Mouse (Mus musculus) lung, embryonic 15.5 days (tissue): ENCODE measurements around the gene Gm21985. TPM values are rescaled to one million over a fixed set of nuclear protein-coding genes. Genes with fewer than 3 reads are reported as not detected.

Experiments
- ATAC-seq: fragments of 200-750 bp; cut with Nextera tagmentation; 2 replicates; pipeline ENCODE4 v1.8.0; 2017; ENCODE audit warnings: moderate number of reproducible peaks, borderline replicate concordance; ENCODE audit not compliant: low FRiP score, low TSS enrichment; ENCODE audit errors: extremely low read depth
- H3K27ac ChIP-seq: fragments of 300-500 bp; sonication (generic); 2 replicates; pipeline ENCODE4 v1.5.1; 2015; ENCODE audit warnings: moderate library complexity, mild to moderate bottlenecking, inconsistent platforms
- H3K27me3 ChIP-seq: fragments of 300-500 bp; sonication (generic); 2 replicates; pipeline ENCODE4 v1.6.1; 2015; ENCODE audit warnings: inconsistent platforms
- H3K36me3 ChIP-seq: fragments of 300-500 bp; sonication (generic); 2 replicates; pipeline ENCODE4 v1.6.1; 2015; ENCODE audit warnings: inconsistent platforms
- H3K4me1 ChIP-seq: fragments of 300-500 bp; sonication (generic); 2 replicates; pipeline ENCODE4 v1.6.1; 2015; ENCODE audit warnings: inconsistent platforms
- H3K4me2 ChIP-seq: fragments of 300-500 bp; sonication (generic); 2 replicates; pipeline ENCODE4 v1.6.1; 2015; ENCODE audit warnings: inconsistent platforms, mild to moderate bottlenecking, moderate library complexity
- H3K4me3 ChIP-seq: fragments of 300-500 bp; sonication (generic); 2 replicates; pipeline ENCODE4 v1.5.1; 2015; ENCODE audit warnings: mild to moderate bottlenecking, inconsistent platforms
- H3K9ac ChIP-seq: fragments of 300-500 bp; sonication (generic); 2 replicates; pipeline ENCODE4 v1.6.1; 2015; ENCODE audit warnings: inconsistent platforms
- H3K9me3 ChIP-seq: fragments of 300-500 bp; sonication (generic); 2 replicates; pipeline ENCODE4 v1.6.1; 2016; ENCODE audit warnings: inconsistent platforms
- WGBS: fragments of 180-500 bp; shearing (Covaris S2); methylation state at CpG from one replicate; pipeline ENCODE4 v1.1.7; 2015; 5-methylcytosine and 5-hydroxymethylcytosine counted together
- polyA plus RNA-seq: library from polyadenylated mRNA; unstranded; fragments of >200 nt; fragmentation: Nextera tagmentation; extraction: Ambion mirVana; gene quantifications from 2 replicates; pipeline ENCODE4 v1.2.1, GENCODE M21; 2015

Gm21985 gene
- polyA plus RNA-seq = not detected in 2 replicates

DNA sequence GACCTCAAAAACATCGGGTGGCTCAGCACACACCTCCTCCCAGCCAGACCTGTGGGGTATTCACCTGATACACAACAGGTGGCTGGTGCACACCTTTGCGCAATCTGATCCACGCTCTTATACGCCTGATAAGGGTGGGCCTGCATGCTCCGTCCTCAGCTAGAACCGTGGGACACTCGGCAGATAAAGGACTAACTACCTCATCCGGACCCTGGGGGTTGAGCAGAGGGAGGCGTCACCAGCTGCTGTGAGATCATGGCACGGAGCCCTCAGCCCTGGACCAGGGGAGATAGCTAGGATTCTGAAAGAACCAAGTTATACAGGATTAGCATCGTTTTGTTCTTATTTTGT, at the start of gene Gm21985:
TSS of gene Gm21985 (plus strand) at position 73 of the 351 bp plus-strand sequence.
- H3K4me1 ChIP-seq = peaks cover 23% of the 10 kb centered on the region
- peak within 1 kb of the TSS; percentile 82 for H3K4me3 ChIP-seq
- H3K4me2 ChIP-seq = peak within 1 kb of the TSS; percentile 91
- no peaks in the 10 kb centered on the region for H3K9me3 ChIP-seq
- ATAC-seq = peak; percentile 13
- no peaks in the 10 kb centered on the region for H3K27me3 ChIP-seq
- peak within 1 kb of the TSS; percentile 66 for H3K9ac ChIP-seq
- WGBS = 2% methylated on average over 11 of the region's 11 CpGs
- H3K36me3 ChIP-seq = no peaks in the 10 kb centered on the region
- H3K27ac ChIP-seq = peak within 1 kb of the TSS; percentile 84

DNA sequence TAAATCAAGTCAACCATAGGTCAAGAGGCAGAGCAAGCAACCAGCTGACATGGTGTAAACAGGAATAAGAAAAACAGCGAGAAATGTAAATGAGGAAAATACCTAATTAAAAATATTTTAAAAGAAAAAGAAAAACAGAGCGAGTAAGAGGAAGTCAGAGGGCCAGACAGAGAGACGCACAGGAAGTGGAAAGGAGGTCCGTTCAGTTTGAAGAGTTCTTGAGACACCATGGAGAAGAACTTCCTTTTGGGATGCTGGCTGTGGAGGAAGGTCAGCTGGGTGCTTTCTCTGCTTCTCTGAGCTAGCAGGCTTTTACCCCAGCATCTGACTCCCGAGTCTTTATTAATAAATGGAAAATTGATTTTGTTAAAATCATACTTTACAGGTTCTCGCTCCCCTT, 48.5 kb upstream of the Gm21985 start:
- H3K4me2 ChIP-seq = no peak overlapping the region
- H3K27ac ChIP-seq = no peak overlapping the region
- no peaks in the 10 kb centered on the region for H3K4me1 ChIP-seq
- 70% methylated on average over 6 of the region's 6 CpGs for WGBS
- H3K27me3 ChIP-seq = no peaks in the 10 kb centered on the region
- ATAC-seq = no peak
- no peaks in the 10 kb centered on the region for H3K9me3 ChIP-seq
- no peak overlapping the region for H3K4me3 ChIP-seq
- no peaks in the 10 kb centered on the region for H3K36me3 ChIP-seq
- H3K9ac ChIP-seq = no peak overlapping the region

DNA sequence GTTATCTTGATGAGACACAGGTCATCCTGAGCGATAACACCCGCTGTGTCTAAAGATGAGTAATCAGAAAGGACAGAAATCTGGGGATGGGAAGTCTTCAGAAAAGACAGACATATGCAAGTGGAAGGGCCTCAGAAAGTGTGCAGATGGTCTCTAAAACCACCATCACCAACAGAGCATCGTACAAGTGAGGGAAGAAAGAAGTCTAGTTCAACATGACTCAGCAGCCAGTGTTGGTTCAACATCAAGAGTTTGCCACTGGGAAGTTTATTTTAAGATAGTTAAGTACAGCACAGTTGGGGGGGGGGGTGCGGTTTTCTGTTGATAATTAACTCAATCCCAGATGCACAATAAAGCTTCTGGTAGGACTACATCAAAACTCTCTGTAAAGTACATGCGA, 45.2 kb upstream of the Gm21985 start:
- WGBS = 73% methylated on average over 5 of the region's 5 CpGs
- no peak for ATAC-seq

DNA sequence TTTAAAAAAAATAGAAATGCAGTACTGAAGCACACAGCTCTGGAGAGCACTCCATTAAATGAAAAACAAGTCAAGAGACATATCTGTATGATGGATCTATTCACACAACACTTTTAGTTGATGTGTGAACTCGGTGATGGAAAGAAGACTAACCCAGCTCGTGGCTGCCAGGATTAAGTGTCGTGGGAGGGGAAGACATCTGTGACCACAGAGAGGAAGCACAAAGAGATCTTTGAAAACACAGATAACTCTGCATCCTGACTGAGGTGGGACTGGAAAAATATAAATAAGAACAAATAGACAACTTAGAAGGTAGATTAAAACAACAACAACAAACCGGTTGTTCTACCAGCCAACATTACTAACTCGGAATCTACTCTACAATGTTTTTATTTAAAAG, 43.5 kb upstream of the Gm21985 start:
- ATAC-seq = no peak
- 61% methylated on average over 5 of the region's 5 CpGs for WGBS
- H3K36me3 ChIP-seq = no peaks in the 10 kb centered on the region

More for the DNA sequence above, 45.2 kb upstream of the Gm21985 start:
- Histone ChIP-seq H3K4me3 (no peak overlapping the region), H3K4me2 (no peak overlapping the region), H3K4me1 (no peaks in the 10 kb centered on the region), H3K27me3 (no peaks in the 10 kb centered on the region), H3K9me3 (no peaks in the 10 kb centered on the region), H3K27ac (no peak overlapping the region), H3K36me3 (no peaks in the 10 kb centered on the region), H3K9ac (no peak overlapping the region)

DNA sequence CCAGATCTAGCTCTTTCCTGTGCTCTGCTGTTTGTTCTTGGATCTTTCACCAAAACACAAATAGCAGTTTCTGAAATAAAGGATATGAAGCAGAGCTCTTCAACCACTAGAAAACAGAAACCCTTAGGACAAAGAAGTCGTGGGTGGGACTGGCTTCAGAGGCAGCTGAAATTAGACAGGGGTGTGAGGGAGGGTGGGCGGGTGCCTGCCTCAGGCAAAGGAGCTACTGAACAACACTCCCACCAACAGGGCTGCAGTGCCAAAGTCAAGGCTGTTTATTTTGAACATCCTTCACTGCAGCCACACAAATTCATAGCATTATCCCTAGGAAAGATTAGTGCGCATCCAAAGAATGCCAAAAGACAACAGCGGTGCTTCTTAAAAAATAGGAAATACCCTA, 41.8 kb upstream of the Gm21985 start:
- Histone ChIP-seq H3K27me3 (no peaks in the 10 kb centered on the region), H3K27ac (no peak overlapping the region), H3K9ac (no peak overlapping the region), H3K4me2 (no peak overlapping the region), H3K4me3 (no peak overlapping the region), H3K4me1 (no peaks in the 10 kb centered on the region), H3K9me3 (no peaks in the 10 kb centered on the region), H3K36me3 (no peaks in the 10 kb centered on the region)
- 56% methylated on average over 4 of the region's 4 CpGs for WGBS
- ATAC-seq = no peak

More for the DNA sequence above, 43.5 kb upstream of the Gm21985 start:
- H3K27ac ChIP-seq = no peak overlapping the region
- H3K4me2 ChIP-seq = no peak overlapping the region
- no peaks in the 10 kb centered on the region for H3K4me1 ChIP-seq
- H3K4me3 ChIP-seq = no peak overlapping the region
- H3K9me3 ChIP-seq = no peaks in the 10 kb centered on the region
- H3K27me3 ChIP-seq = no peaks in the 10 kb centered on the region
- no peak overlapping the region for H3K9ac ChIP-seq

DNA sequence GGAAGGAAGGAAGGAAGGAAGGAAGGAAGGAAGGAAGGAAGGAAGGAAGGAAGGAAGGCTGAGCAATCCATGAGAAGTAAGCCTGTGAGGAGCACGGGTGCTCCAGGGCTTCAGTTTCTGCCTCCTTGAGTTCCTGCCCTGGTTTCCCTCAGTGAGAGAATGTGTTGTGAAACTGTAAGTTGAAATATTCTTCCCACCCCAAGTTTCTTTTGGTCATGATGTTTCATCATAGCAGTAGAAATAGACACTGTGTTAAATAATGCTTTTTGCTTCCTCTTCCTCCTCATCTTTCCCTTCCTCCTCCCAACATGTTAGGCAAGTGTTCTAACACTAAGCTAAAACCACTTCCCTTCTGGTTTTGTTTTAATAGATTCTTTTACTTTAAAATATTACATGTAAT, 33.5 kb upstream of the Gm21985 start:
- H3K36me3 ChIP-seq = no peaks in the 10 kb centered on the region
- H3K4me3 ChIP-seq = no peak overlapping the region
- H3K27me3 ChIP-seq = no peaks in the 10 kb centered on the region
- H3K4me1 ChIP-seq = no peaks in the 10 kb centered on the region
- WGBS = 75% methylated on average over 1 of the region's 1 CpGs
- no peaks in the 10 kb centered on the region for H3K9me3 ChIP-seq
- no peak overlapping the region for H3K9ac ChIP-seq
- H3K4me2 ChIP-seq = no peak overlapping the region
- H3K27ac ChIP-seq = no peak overlapping the region
- no peak for ATAC-seq

DNA sequence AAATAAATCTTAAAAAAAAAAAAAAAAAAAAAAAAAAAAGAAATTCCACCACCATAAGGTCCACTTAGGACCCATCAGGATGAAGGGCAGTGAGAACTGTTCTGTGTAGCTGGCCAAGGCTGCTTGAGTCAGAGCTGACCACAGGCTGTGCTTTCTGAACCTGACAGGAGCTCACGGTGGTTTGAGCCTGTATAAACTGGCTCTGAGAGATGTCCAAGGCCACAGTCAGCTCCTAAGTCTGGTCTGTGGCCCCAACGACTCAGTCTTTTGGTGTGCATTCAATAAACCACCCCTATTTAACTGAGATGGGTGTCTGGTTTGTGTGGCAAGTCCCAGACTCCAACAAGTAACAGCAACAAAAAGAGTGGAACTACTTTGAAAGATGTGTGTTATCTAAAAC, 29.5 kb upstream of the Gm21985 start:
- WGBS = 75% methylated on average over 2 of the region's 2 CpGs
- H3K36me3 ChIP-seq = no peaks in the 10 kb centered on the region
- H3K4me2 ChIP-seq = no peak overlapping the region

DNA sequence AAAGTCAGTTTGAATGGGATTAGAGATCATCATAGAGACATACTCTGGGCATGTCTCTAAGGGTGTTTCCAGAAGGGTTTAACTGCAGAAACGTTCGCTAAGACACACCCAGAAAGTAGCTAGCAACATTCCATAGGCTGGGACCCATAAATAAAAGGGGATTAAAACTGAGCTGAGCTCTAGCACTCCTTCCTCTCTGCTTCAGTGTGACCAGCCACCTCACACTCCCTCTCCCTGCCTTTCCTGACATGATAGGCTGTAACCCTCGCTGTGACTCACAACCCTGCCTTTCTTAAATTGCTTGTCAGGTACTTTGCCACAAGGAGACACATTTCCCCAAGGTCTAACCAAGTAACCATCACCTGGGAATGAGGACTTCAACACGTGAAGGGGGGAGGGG, 28.1 kb upstream of the Gm21985 start:
- ATAC-seq = no peak
- 5% methylated on average over 4 of the region's 4 CpGs for WGBS
- no peak overlapping the region for H3K9ac ChIP-seq
- no peaks in the 10 kb centered on the region for H3K9me3 ChIP-seq
- H3K4me2 ChIP-seq = no peak overlapping the region
- H3K36me3 ChIP-seq = no peaks in the 10 kb centered on the region
- no peaks in the 10 kb centered on the region for H3K27me3 ChIP-seq
- no peak overlapping the region for H3K4me3 ChIP-seq
- no peak overlapping the region for H3K27ac ChIP-seq
- H3K4me1 ChIP-seq = peaks cover 17% of the 10 kb centered on the region

More for the DNA sequence above, 29.5 kb upstream of the Gm21985 start:
- Histone ChIP-seq H3K27ac (no peak overlapping the region), H3K4me1 (peaks cover 17% of the 10 kb centered on the region), H3K4me3 (no peak overlapping the region), H3K9ac (no peak overlapping the region), H3K27me3 (no peaks in the 10 kb centered on the region), H3K9me3 (no peaks in the 10 kb centered on the region)
- ATAC-seq = no peak

DNA sequence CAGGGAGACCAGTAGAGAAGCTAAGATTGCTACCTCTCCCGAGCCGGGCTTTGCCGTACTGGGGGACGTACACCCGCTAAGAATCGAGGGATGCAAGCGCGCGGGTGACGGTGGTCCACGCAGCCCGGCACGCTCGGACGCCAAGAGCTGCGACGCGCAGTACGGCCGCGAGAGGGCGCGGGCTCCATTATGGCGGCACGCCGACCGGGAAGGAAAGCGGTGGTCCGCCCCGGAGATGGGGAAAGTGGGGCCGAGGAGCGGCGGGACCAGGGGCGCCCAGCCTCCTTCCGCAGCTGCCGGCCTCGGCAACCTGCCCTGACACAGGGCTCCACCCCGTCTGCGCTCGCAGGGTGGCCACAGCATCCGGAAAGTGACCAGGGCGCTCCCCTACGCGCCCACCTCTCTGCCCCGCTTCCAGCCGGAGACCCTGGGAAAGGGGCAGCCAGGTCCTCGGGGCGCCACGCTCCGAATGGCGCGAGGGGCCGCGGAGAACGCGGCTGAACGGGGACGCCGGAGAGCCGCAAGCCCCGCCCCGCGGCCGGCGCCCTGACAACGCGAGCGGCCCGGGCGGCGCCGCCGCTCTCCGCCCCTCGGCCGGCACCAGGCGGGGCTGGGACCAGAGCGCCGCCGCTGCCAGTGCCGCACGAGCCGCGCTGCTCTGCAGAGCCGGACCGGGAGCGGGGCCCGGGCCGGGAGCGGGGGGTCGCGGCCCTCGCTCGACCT, 26.7 kb upstream of the Gm21985 start, which contains the start of gene Lpcat4:
TSS of gene Lpcat4 (plus strand) at position 257 of the 723 bp plus-strand sequence.
- Histone ChIP-seq H3K9me3 (no peaks in the 10 kb centered on the region), H3K4me3 (peak within 1 kb of the TSS; percentile 70), H3K4me2 (peak within 1 kb of the TSS; percentile 96), H3K27me3 (no peaks in the 10 kb centered on the region), H3K4me1 (peaks cover 20% of the 10 kb centered on the region), H3K9ac (peak within 1 kb of the TSS; percentile 64), H3K36me3 (no peaks in the 10 kb centered on the region), H3K27ac (peak within 1 kb of the TSS; percentile 91)
- WGBS = under 1% methylated on average over 79 of the region's 94 CpGs
- ATAC-seq = peak; percentile 91

DNA sequence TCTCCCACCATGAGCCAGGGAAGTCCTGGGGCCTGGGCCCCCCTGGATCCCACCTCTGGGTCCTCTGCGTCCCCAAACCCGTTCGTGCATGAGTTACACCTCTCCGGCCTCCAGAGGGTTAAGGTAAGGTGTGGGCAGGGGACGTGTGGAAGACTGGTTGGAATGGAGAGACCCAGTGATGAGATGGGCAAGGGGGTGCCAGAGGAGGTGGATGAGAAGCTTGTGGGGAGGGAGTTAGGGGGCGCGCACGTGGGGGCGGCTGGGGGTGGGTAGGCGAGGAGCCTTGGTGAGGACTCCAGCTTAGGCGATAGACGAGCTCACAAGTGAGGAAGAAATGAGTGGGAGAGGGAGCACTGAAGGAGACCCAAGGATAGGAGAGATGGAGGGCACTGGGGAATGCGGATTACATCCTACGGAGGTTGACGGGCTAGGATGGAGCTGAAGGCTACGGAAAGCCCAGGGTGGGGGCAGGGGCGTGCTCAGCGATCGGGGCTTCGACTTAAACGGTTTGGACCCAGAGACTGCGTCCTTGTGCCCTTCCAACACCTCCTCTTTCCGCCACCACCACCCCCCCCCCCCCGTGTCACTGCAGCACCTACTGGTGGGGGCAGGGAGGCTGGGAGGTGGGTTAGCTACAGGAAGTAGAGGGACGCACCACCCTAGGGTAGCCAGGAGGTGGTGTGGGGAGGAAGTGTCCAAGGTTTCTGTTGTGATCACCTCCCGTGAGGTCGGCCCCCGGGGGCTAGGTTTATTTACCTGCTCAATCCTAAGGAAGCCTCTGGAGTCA, 26.0 kb upstream of the Gm21985 start:
- H3K27me3 ChIP-seq = no peaks in the 10 kb centered on the region
- H3K9ac ChIP-seq = peak overlapping the region; percentile 64
- peak overlapping the region; percentile 91 for H3K27ac ChIP-seq
- H3K4me2 ChIP-seq = peak overlapping the region; percentile 96
- 1% methylated on average over 28 of the region's 28 CpGs for WGBS
- peak; percentile 32 for ATAC-seq
- H3K4me1 ChIP-seq = peaks cover 20% of the 10 kb centered on the region
- no peaks in the 10 kb centered on the region for H3K36me3 ChIP-seq
- H3K4me3 ChIP-seq = peak overlapping the region; percentile 70
- no peaks in the 10 kb centered on the region for H3K9me3 ChIP-seq

DNA sequence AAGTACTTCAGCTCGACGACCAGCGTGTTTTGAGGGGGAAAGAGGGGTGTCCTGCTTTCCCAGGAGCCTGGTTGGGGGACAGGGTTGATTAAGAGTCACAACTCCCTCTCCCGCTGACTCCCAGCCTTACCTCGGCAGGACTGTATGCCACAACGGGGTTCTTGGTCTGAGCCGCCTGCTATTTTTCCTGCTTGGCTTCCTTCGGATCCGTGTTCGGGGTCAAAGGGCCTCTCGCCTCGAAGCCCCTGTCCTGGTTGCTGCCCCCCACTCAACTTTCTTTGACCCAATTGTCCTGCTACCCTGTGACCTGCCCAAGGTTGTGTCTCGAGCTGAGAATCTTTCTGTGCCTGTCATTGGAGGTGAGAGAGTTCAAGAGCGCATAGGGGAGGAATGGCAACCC, 24.3 kb upstream of the Gm21985 start:
- H3K4me3 ChIP-seq = no peak overlapping the region
- no peak overlapping the region for H3K9ac ChIP-seq
- no peaks in the 10 kb centered on the region for H3K27me3 ChIP-seq
- no peaks in the 10 kb centered on the region for H3K36me3 ChIP-seq
- no peak overlapping the region for H3K4me2 ChIP-seq
- WGBS = 72% methylated on average over 14 of the region's 14 CpGs
- no peak overlapping the region for H3K27ac ChIP-seq
- no peaks in the 10 kb centered on the region for H3K9me3 ChIP-seq
- peaks cover 27% of the 10 kb centered on the region for H3K4me1 ChIP-seq
- no peak for ATAC-seq

DNA sequence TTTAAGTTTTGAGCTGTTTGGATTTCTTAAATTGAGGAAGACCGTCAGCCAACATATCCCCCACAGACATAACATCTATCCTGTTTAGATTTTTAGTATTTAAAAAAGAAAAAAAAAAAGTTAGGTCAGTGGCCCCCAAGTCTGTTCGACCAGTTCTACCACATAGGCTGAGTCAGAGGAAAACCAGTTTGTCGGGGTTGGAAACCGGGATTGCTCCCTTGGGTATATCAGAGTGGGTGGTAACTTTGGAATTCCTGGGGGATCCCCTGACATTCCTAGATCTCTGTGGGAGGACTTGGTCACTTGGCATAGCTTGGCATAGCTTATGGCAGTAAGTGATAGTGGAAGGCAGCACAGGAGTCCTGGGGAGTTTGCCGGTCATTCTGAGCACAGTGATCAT, 20.8 kb upstream of the Gm21985 start:
- Histone ChIP-seq H3K4me1 (peaks cover 19% of the 10 kb centered on the region), H3K9ac (no peak overlapping the region), H3K4me3 (no peak overlapping the region), H3K4me2 (no peak overlapping the region), H3K27ac (peak overlapping the region; percentile 51; the same call in 1 of the 2 replicates), H3K9me3 (no peaks in the 10 kb centered on the region), H3K36me3 (no peaks in the 10 kb centered on the region), H3K27me3 (no peaks in the 10 kb centered on the region)
- 0 out of 2 replicates have a peak, but pooled peaks have one; percentile 21 for ATAC-seq
- WGBS = 52% methylated on average over 5 of the region's 5 CpGs
